Mouse (Mus musculus): Measurements from ENCODE around the gene Dot1l. TPM values are rescaled to one million over a fixed set of nuclear protein-coding genes. Genes with fewer than 3 reads are reported as not detected.

Dot1l gene
- polyA plus RNA-seq (2014; fragmentation: Nextera tagmentation; extraction: Ambion mirVana), result 23.0 and 27.8 TPM in 2 replicates

- Histone ChIP-seq H3K4me3 (ENCODE audit: low read depth, low read length) (peak within 1 kb of the TSS; percentile 97), H3K27me3 (ENCODE audit: control insufficient read depth, insufficient read depth, low read length) (no peaks in the 10 kb centered on the region), H3K27ac (replicated peaks; ENCODE audit: low read depth, low read length) (peak within 1 kb of the TSS; percentile 70; the same call in 1 of the 2 replicates), H3K4me1 (ENCODE audit: control insufficient read depth, insufficient read depth, low read length) (peaks cover 28% of the 10 kb centered on the region), H3K36me3 (ENCODE audit: control insufficient read depth, insufficient read depth, low read length) (no peaks in the 10 kb centered on the region), H3K9me3 (ENCODE audit: control insufficient read depth, low read length) (no peaks in the 10 kb centered on the region), H3K4me2 (ENCODE audit: low read depth, severe bottlenecking) (peak within 1 kb of the TSS; percentile 96), H3K9ac (ENCODE audit: low read length) (peak within 1 kb of the TSS; percentile 98)
- peak; percentile 99 for DNase-seq (ENCODE audit: low spot score)
- ATAC-seq (ENCODE audit: insufficient number of reproducible peaks, low FRiP score, low TSS enrichment, low read depth), result peak; percentile 81
- 1% methylated on average over 55 of the region's 57 CpGs for WGBS
Measured at GRCm38 (mm10) chr10:80754594-80755290, at the start of gene Dot1l. Gene Dot1l (plus strand): TSS chr10:80755206.

- Histone ChIP-seq H3K9me3 (ENCODE audit: control insufficient read depth, low read length) (no peaks in the 10 kb centered on the region), H3K36me3 (ENCODE audit: control insufficient read depth, insufficient read depth, low read length) (peaks cover 34% of the 10 kb centered on the region), H3K4me2 (ENCODE audit: low read depth, severe bottlenecking) (no peak overlapping the region), H3K27me3 (ENCODE audit: control insufficient read depth, insufficient read depth, low read length) (no peaks in the 10 kb centered on the region), H3K27ac (replicated peaks; ENCODE audit: low read depth, low read length) (no peak overlapping the region), H3K4me1 (ENCODE audit: control insufficient read depth, insufficient read depth, low read length) (peaks cover 7% of the 10 kb centered on the region), H3K4me3 (ENCODE audit: low read depth, low read length) (no peak overlapping the region), H3K9ac (ENCODE audit: low read length) (no peak overlapping the region)
- no peak for DNase-seq (ENCODE audit: low spot score)
- 76% methylated on average over 3 of the region's 3 CpGs for WGBS
- no peak for ATAC-seq (ENCODE audit: insufficient number of reproducible peaks, low FRiP score, low TSS enrichment, low read depth)
Measured at GRCm38 (mm10) chr10:80705479-80705878, 49.5 kb upstream of the Dot1l start.

GRCm38 (mm10) chr10:80710834-80711233 lies 44.2 kb upstream of the Dot1l start:
- no peak overlapping the region for H3K4me2 ChIP-seq (ENCODE audit: low read depth, severe bottlenecking)
- H3K9me3 ChIP-seq (ENCODE audit: control insufficient read depth, low read length), result no peaks in the 10 kb centered on the region
- H3K36me3 ChIP-seq (ENCODE audit: control insufficient read depth, insufficient read depth, low read length), result peaks cover 56% of the 10 kb centered on the region
- no peak overlapping the region for H3K4me3 ChIP-seq (ENCODE audit: low read depth, low read length)
- H3K9ac ChIP-seq (ENCODE audit: low read length), result no peak overlapping the region
- H3K4me1 ChIP-seq (ENCODE audit: control insufficient read depth, insufficient read depth, low read length), result no peaks in the 10 kb centered on the region
- H3K27me3 ChIP-seq (ENCODE audit: control insufficient read depth, insufficient read depth, low read length), result no peaks in the 10 kb centered on the region
- ATAC-seq (ENCODE audit: insufficient number of reproducible peaks, low FRiP score, low TSS enrichment, low read depth) (no peak), DNase-seq (ENCODE audit: low spot score) (no peak)
- H3K27ac ChIP-seq (replicated peaks; ENCODE audit: low read depth, low read length), result no peak overlapping the region
- WGBS, result 86% methylated on average over 3 of the region's 3 CpGs

- no peaks in the 10 kb centered on the region for H3K27me3 ChIP-seq (ENCODE audit: control insufficient read depth, insufficient read depth, low read length)
- H3K36me3 ChIP-seq (ENCODE audit: control insufficient read depth, insufficient read depth, low read length), result peaks cover 51% of the 10 kb centered on the region
- H3K4me2 ChIP-seq (ENCODE audit: low read depth, severe bottlenecking), result no peak overlapping the region
- 88% methylated on average over 1 of the region's 1 CpGs for WGBS
- no peaks in the 10 kb centered on the region for H3K4me1 ChIP-seq (ENCODE audit: control insufficient read depth, insufficient read depth, low read length)
- ATAC-seq (ENCODE audit: insufficient number of reproducible peaks, low FRiP score, low TSS enrichment, low read depth) (no peak), DNase-seq (ENCODE audit: low spot score) (no peak)
- no peak overlapping the region for H3K27ac ChIP-seq (replicated peaks; ENCODE audit: low read depth, low read length)
- no peak overlapping the region for H3K9ac ChIP-seq (ENCODE audit: low read length)
- no peak overlapping the region for H3K4me3 ChIP-seq (ENCODE audit: low read depth, low read length)
- H3K9me3 ChIP-seq (ENCODE audit: control insufficient read depth, low read length), result no peaks in the 10 kb centered on the region
Measured at GRCm38 (mm10) chr10:80717281-80717680, 37.7 kb upstream of the Dot1l start.

GRCm38 (mm10) chr10:80727369-80728127 lies 27.5 kb upstream of the Dot1l start:
- Histone ChIP-seq H3K4me1 (ENCODE audit: control insufficient read depth, insufficient read depth, low read length) (no peaks in the 10 kb centered on the region), H3K9ac (ENCODE audit: low read length) (no peak overlapping the region), H3K4me3 (ENCODE audit: low read depth, low read length) (no peak overlapping the region), H3K9me3 (ENCODE audit: control insufficient read depth, low read length) (no peaks in the 10 kb centered on the region), H3K27me3 (ENCODE audit: control insufficient read depth, insufficient read depth, low read length) (no peaks in the 10 kb centered on the region), H3K4me2 (ENCODE audit: low read depth, severe bottlenecking) (no peak overlapping the region), H3K27ac (replicated peaks; ENCODE audit: low read depth, low read length) (no peak overlapping the region), H3K36me3 (ENCODE audit: control insufficient read depth, insufficient read depth, low read length) (peaks cover 51% of the 10 kb centered on the region)
- no peak for ATAC-seq (ENCODE audit: insufficient number of reproducible peaks, low FRiP score, low TSS enrichment, low read depth)
- DNase-seq (ENCODE audit: low spot score), result no peak
- WGBS, result 88% methylated on average over 5 of the region's 5 CpGs

GRCm38 (mm10) chr10:80732611-80733101 lies 22.4 kb upstream of the Dot1l start:
- no peaks in the 10 kb centered on the region for H3K9me3 ChIP-seq (ENCODE audit: control insufficient read depth, low read length)
- H3K9ac ChIP-seq (ENCODE audit: low read length), result no peak overlapping the region
- no peaks in the 10 kb centered on the region for H3K27me3 ChIP-seq (ENCODE audit: control insufficient read depth, insufficient read depth, low read length)
- no peak overlapping the region for H3K4me2 ChIP-seq (ENCODE audit: low read depth, severe bottlenecking)
- 90% methylated on average over 6 of the region's 6 CpGs for WGBS
- DNase-seq (ENCODE audit: low spot score), result no peak
- no peak for ATAC-seq (ENCODE audit: insufficient number of reproducible peaks, low FRiP score, low TSS enrichment, low read depth)
- no peak overlapping the region for H3K4me3 ChIP-seq (ENCODE audit: low read depth, low read length)
- no peak overlapping the region for H3K27ac ChIP-seq (replicated peaks; ENCODE audit: low read depth, low read length)
- peaks cover 38% of the 10 kb centered on the region for H3K36me3 ChIP-seq (ENCODE audit: control insufficient read depth, insufficient read depth, low read length)
- H3K4me1 ChIP-seq (ENCODE audit: control insufficient read depth, insufficient read depth, low read length), result no peaks in the 10 kb centered on the region

GRCm38 (mm10) chr10:80736731-80737130 lies 18.3 kb upstream of the Dot1l start:
- Histone ChIP-seq H3K4me1 (ENCODE audit: control insufficient read depth, insufficient read depth, low read length) (peaks cover 10% of the 10 kb centered on the region), H3K9ac (ENCODE audit: low read length) (no peak overlapping the region), H3K27ac (replicated peaks; ENCODE audit: low read depth, low read length) (no peak overlapping the region), H3K27me3 (ENCODE audit: control insufficient read depth, insufficient read depth, low read length) (no peaks in the 10 kb centered on the region), H3K9me3 (ENCODE audit: control insufficient read depth, low read length) (no peaks in the 10 kb centered on the region), H3K36me3 (ENCODE audit: control insufficient read depth, insufficient read depth, low read length) (peaks cover 14% of the 10 kb centered on the region; the same call in 1 of the 2 replicates), H3K4me3 (ENCODE audit: low read depth, low read length) (no peak overlapping the region), H3K4me2 (ENCODE audit: low read depth, severe bottlenecking) (no peak overlapping the region)
- WGBS, result 77% methylated on average over 5 of the region's 5 CpGs
- DNase-seq (ENCODE audit: low spot score), result no peak
- ATAC-seq (ENCODE audit: insufficient number of reproducible peaks, low FRiP score, low TSS enrichment, low read depth), result no peak

GRCm38 (mm10) chr10:80738657-80739056 lies 16.3 kb upstream of the Dot1l start:
- WGBS, result 75% methylated on average over 1 of the region's 1 CpGs
- no peak for DNase-seq (ENCODE audit: low spot score)
- Histone ChIP-seq H3K36me3 (ENCODE audit: control insufficient read depth, insufficient read depth, low read length) (peaks cover 6% of the 10 kb centered on the region; the same call in 1 of the 2 replicates), H3K9ac (ENCODE audit: low read length) (no peak overlapping the region), H3K4me2 (ENCODE audit: low read depth, severe bottlenecking) (no peak overlapping the region), H3K4me3 (ENCODE audit: low read depth, low read length) (no peak overlapping the region), H3K4me1 (ENCODE audit: control insufficient read depth, insufficient read depth, low read length) (peaks cover 10% of the 10 kb centered on the region), H3K27ac (replicated peaks; ENCODE audit: low read depth, low read length) (no peak overlapping the region), H3K9me3 (ENCODE audit: control insufficient read depth, low read length) (no peaks in the 10 kb centered on the region), H3K27me3 (ENCODE audit: control insufficient read depth, insufficient read depth, low read length) (no peaks in the 10 kb centered on the region)
- ATAC-seq (ENCODE audit: insufficient number of reproducible peaks, low FRiP score, low TSS enrichment, low read depth), result no peak
